Mouse (Mus musculus) lung, adult 2 months (tissue): ENCODE measurements around the gene Nxt1. TPM values are rescaled to one million over a fixed set of nuclear protein-coding genes. Genes with fewer than 3 reads are reported as not detected.
A peak's percentile ranks its signal among the peaks of the same experiment; 100 is the strongest.

Source experiments
- DNase-seq: peaks from one replicate; pipeline ENCODE4 v3.0.0; 2022
- H3K4me1 ChIP-seq: fragments of 200-500 bp; 2 replicates; pipeline ENCODE4 v1.6.1; 2011; ENCODE audit warnings: low read length; ENCODE audit not compliant: control insufficient read depth, insufficient read depth
- H3K4me3 ChIP-seq: fragments of 200-500 bp; replicated peaks from 2 replicates; pipeline ENCODE3; 2011; ENCODE audit warnings: low read depth, mild to moderate bottlenecking, control low read depth, low read length; ENCODE audit errors: extremely low read depth
- CTCF ChIP-seq: fragments of 200-500 bp; IDR thresholded peaks from 2 replicates; pipeline ENCODE4 v1.5.1; 2011; ENCODE audit warnings: mild to moderate bottlenecking, low read length, control low read depth; ENCODE audit not compliant: insufficient read depth
- POLR2A ChIP-seq: fragments of 200-500 bp; IDR thresholded peaks from 2 replicates; pipeline ENCODE4 v1.6.1; 2011; ENCODE audit warnings: low read depth, mild to moderate bottlenecking, control low read depth, low read length, borderline replicate concordance; ENCODE audit errors: extremely low read depth
- WGBS: fragments of 180-500 bp; shearing (Covaris S2); methylation state at CpG from one replicate; pipeline ENCODE4 v1.1.7; 2018; 5-methylcytosine and 5-hydroxymethylcytosine counted together
- polyA plus RNA-seq: library from polyadenylated mRNA; depleted of rRNA; stranded (reverse); fragments of >200 nt; gene quantifications from 2 replicates; pipeline ENCODE4 v1.2.3, GENCODE M21; 2012; rRNA removed

Gene Nxt1
- 15.6 and 19.6 TPM in 2 replicates for polyA plus RNA-seq

DNA sequence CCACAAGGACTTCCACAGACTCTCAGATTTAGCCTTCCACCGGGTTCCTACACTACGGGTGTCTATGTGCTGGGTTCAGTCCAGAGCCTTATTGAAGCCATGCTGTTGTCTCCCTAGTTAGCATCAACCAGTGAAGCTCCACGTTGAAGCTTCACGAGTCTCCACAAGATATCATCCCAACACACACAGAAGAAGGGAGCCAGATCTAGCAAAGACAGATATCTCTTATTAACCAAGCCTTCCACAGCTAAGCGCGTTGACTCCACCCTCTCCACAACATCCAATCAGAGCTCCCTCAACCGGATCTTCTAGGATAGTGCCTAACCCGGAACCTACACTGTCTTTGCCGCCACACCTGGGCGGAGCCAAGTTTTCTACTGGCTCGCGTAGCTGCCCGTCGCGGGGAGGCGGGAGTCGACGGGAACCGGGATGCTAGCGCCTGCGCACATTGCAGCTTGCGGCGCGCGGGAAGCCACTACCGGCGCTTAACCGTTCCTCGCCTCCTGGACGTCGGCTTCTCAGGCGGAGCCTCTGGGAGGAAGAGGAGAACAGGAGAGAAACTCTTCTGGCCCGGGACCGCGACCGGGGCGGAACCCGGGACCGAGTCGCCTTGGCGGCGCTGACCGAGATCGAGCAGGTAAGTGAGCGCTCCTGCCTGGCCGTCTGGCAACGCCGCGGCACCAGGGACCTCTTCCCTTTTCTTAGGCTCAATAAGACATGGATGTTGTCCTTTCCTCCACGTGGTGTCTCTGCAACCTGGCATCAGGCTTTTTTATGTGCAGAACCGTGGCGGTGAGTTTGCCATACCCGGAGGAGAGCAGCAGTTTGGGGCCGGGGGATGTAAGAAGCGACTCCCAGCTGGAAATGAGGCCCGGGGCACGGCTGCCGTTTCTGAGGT is at the start of gene Nxt1:
Gene Nxt1, plus strand, starts transcription at position 403 of the 898 bp plus-strand sequence.
- no peaks in the 10 kb centered on the region for H3K4me1 ChIP-seq
- TF ChIP-seq POLR2A = peak; percentile 83; the same call in 1 of the 2 replicates
- TF ChIP-seq CTCF = no peak
- WGBS = under 1% methylated on average over 58 of the region's 58 CpGs
- DNase-seq = peak; percentile 100
- H3K4me3 ChIP-seq = peak within 1 kb of the TSS; percentile 82

DNA sequence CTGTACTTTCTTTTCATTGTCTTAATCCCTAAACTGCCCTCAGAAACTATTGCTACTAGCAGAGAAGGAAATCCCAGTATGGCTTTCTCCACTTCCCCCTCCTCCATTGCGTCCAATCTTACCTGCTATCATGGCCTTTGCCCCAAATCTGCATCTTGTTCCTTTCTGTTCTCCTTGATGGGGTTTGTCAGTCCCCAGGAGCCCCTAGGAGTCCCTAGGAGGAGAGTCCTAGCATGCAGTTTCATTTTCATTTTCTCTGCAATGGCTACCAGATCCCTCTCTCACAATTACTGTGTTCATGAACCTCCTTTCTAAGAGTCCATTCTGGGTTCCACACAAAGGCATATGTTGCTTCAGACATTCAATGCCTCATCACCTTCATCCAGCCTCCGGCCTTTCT is 49.3 kb upstream of the Nxt1 start:
- WGBS = 82% methylated on average over 2 of the region's 2 CpGs

DNA sequence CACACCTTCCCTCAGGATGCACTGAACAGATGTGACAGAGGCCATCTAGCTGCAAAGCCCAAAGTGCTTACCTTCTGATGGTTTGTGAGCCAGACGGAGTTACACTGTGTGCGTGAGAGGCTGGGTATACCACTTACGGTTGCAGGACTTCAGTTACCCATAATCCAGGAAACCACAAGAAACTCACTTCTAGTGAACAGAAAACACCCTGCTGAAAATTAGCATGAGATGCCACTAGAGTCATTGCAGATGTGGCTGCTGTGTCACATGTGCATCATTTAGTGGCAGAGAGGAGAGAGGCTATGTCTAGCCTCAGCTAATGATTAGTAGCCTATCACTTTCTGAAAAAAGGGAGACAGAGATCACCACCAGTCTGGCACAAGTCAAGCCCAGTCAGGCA is 47.9 kb upstream of the Nxt1 start:
- Histone ChIP-seq H3K4me1 (peaks cover 2% of the 10 kb centered on the region; the same call in 1 of the 2 replicates), H3K4me3 (no peak overlapping the region)
- 87% methylated on average over 3 of the region's 3 CpGs for WGBS
- no peak for DNase-seq
- no peak for TF ChIP-seq CTCF
- no peak for TF ChIP-seq POLR2A

More for the DNA sequence above, 49.3 kb upstream of the Nxt1 start:
- TF ChIP-seq POLR2A = no peak
- no peak for TF ChIP-seq CTCF
- DNase-seq = no peak
- Histone ChIP-seq H3K4me3 (no peak overlapping the region), H3K4me1 (peaks cover 2% of the 10 kb centered on the region; the same call in 1 of the 2 replicates)

DNA sequence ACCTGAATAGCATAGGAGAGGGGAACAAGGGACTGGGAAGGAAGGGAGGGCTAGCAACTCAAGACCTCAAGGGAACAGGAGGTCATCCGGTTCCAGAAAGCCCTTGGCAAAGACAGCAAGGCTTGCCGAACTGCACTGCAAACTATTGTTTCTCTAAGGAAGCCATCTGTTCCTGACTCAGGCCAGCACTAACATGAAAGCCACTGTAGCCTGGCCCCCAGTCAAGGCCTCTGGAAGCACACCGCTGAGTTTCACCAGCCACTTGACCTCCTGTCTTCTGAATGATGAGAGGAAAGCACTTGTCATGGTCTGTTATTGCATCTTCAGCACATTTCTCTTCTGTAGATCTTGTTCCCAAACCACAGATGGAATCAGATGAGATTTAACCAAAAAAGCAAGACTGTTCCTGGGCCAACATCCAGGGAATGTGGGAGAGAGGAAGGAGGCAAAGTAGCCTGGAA is 45.4 kb upstream of the Nxt1 start:
- 37% methylated on average over 3 of the region's 3 CpGs for WGBS
- peak; percentile 7 for DNase-seq

DNA sequence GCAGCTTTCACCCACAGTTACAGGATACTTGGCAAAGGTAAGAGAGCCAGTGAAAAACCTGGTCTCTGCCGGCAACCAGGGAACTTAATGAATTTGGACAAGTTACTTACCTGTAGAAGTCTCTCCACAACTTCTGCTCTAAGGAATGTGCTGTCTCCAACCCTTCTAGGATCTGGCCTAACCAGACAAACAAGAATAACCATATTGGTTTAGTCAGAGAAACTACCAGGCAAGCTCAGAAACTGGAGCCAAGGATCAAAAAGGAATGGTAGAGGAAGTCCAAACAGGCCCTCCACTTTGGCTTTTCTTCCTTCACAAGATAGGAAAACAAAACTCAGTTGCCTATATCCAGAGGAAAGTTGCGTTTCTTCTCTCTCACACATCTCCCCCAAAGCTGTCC is 41.4 kb upstream of the Nxt1 start:
- no peak for TF ChIP-seq POLR2A
- no peak for TF ChIP-seq CTCF
- H3K4me1 ChIP-seq = peaks cover 2% of the 10 kb centered on the region; the same call in 1 of the 2 replicates
- H3K4me3 ChIP-seq = no peak overlapping the region
- 68% methylated on average over 2 of the region's 2 CpGs for WGBS
- DNase-seq = no peak

More for the DNA sequence above, 45.4 kb upstream of the Nxt1 start:
- Histone ChIP-seq H3K4me1 (peaks cover 2% of the 10 kb centered on the region; the same call in 1 of the 2 replicates), H3K4me3 (no peak overlapping the region)
- TF ChIP-seq POLR2A (no peak), CTCF (no peak)

DNA sequence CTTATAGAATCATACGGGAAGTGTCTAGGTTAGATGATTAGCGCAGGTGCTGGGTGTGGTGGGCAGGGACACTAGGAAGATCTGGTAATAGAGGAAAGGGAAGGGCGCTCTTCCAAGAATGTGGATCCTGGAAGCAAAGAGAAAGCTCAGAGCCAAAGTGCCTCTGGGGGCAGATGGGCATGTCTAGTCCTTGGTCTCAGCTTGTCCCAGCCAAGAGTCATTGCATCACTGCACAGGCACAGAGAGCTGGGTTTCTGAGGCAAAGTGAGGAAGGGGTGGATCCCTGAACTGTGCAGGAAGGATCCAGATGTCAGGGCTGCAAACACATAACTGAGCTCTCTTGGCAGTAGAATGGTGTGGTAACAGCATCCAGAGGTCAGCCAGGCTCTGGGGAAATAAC is 40.8 kb upstream of the Nxt1 start:
- Histone ChIP-seq H3K4me3 (no peak overlapping the region), H3K4me1 (peaks cover 2% of the 10 kb centered on the region; the same call in 1 of the 2 replicates)
- DNase-seq = no peak
- 83% methylated on average over 3 of the region's 3 CpGs for WGBS
- no peak for TF ChIP-seq CTCF
- no peak for TF ChIP-seq POLR2A

DNA sequence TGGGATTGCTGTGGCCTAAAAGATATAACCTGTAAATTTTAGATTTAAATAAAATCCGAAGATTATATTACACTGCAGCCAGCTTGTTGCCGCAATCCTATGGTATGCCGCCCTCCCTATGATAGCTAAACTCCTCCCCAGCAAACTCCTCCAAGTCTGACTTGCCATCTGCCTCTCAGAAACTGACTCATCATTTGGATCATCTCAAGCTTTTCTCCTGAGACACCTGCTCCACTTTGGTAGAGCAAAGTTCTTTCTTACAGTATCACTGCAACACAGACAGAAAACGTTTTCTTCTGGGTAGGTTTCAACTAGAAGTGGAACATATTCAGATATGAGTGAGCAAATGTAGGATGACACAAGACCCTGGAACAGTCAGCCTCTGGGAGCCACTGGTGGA is 37.9 kb upstream of the Nxt1 start:
- Histone ChIP-seq H3K4me3 (no peak overlapping the region), H3K4me1 (no peaks in the 10 kb centered on the region)
- no peak for DNase-seq
- 84% methylated on average over 4 of the region's 4 CpGs for WGBS
- TF ChIP-seq CTCF = no peak
- TF ChIP-seq POLR2A = no peak

DNA sequence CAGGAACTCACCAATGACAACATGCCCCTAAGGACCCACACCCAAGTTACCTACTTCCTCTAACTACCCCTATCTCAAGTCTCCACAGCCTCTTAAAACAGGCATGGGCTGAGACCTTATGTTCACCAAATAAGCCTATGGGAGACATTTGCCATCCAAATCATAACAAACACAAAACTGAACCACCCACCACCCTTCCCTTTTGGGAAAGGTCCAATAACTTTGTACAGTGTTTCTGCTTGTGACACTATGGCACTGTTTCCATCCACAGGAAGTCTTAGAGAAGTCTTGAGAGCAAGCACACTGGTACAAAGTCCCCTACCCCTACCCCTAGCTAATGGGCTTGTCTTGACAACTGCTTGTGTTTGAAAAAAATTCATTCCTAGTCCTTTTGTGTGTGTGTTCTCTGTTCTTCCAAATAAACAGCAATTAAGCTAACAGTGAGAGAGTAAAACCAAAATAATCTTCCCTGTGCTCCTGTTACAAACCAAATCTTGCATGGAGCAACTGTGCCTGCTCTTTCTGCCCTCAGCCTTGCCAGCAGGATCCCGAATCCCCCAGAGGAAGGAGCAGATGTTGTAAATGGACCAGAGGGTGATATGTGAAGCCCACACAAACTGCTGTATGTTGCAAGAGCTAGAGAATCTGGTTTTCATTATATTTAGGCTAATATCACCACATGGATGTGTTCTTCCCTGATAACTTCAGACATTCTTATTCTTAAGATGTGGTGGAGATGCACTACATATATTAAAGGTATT is 29.6 kb upstream of the Nxt1 start:
- WGBS = 47% methylated on average over 1 of the region's 1 CpGs
- DNase-seq = no peak
- TF ChIP-seq CTCF (no peak), POLR2A (no peak)
- H3K4me3 ChIP-seq = no peak overlapping the region
- H3K4me1 ChIP-seq = no peaks in the 10 kb centered on the region

GRCm38 (mm10) chr2:148644421-148645000 is 27.9 kb upstream of the Nxt1 start:
- TF ChIP-seq POLR2A = no peak
- no peak for TF ChIP-seq CTCF
- no peak overlapping the region for H3K4me3 ChIP-seq
- WGBS = 82% methylated on average over 6 of the region's 6 CpGs
- no peaks in the 10 kb centered on the region for H3K4me1 ChIP-seq
- DNase-seq = no peak
